28 mouse cellular contexts compared by ENCODE assay signal in genomic region chr7:6360477-6361060, GRCm38 (mm10). TPM values are rescaled to one million over a fixed set of nuclear protein-coding genes. Genes with fewer than 3 reads are reported as not detected.
DNase-seq lines count a peak whose midpoint lies in the region; ATAC-seq and TF ChIP-seq lines count a peak whose summit lies in the region.
"Had no signal": no experiment of that assay in that cellular context is flagged by ENCODE, and none has a peak within 500 bp of the region (broad histone marks: within the 10 kb centered on the region; RNA-seq: fewer than 3 reads in every experiment).

No protein-coding gene starts in this region.

- H3K4me2 ChIP-seq in liver, embryonic 16.5 days (ENCODE audit: low read depth, low read length), result no peak overlapping the region
- no peak overlapping the region for H3K4me2 ChIP-seq in lung, postnatal 0 days (replicated peaks; ENCODE audit: low read depth, low read length)
- H3K4me2 ChIP-seq: embryonic facial prominence, embryonic 12.5 days; hindbrain, embryonic 15.5 days; limb, embryonic 13.5 days; lung, embryonic 14.5 days had no signal

- no peak for TF ChIP-seq CTCF in left cerebral cortex, adult 2 months (IDR thresholded peaks at IDR 0.05)
- no peak for TF ChIP-seq CTCF in lung, postnatal 0 days (IDR thresholded peaks at IDR 0.05)

- intact Hi-C loops in left cerebral cortex, adult 2 months (cut with DNase I), result loop anchor here (2.0 to 10.0 kb wide), 6 partner anchors 188 to 937 kb away; partner anchors contain the start of genes Zfp444 and Zim1

- H3K9ac ChIP-seq in liver, embryonic 16.5 days (ENCODE audit: low read depth, low read length), result no peak overlapping the region
- no peak overlapping the region for H3K9ac ChIP-seq in lung, postnatal 0 days (replicated peaks; ENCODE audit: low read depth)
- H3K9ac ChIP-seq: embryonic facial prominence, embryonic 12.5 days; hindbrain, embryonic 15.5 days; limb, embryonic 13.5 days; lung, embryonic 14.5 days; neural tube, embryonic 13.5 days had no signal

- ATAC-seq in liver, embryonic 16.5 days (ENCODE audit: low read depth), result peak; percentile 2; the same call in 1 of the 2 replicates
- no peak for ATAC-seq in lung, postnatal 0 days
- ATAC-seq: forebrain, embryonic 14.5 days; midbrain, embryonic 16.5 days had no signal

- peaks cover 37% of the 10 kb centered on the region for H3K4me1 ChIP-seq in liver, embryonic 16.5 days (ENCODE audit: control insufficient read depth, low read depth, low read length)
- H3K4me1 ChIP-seq in lung, postnatal 0 days (ENCODE audit: insufficient read depth, low read depth, low read length), result peaks cover 7% of the 10 kb centered on the region; the same call in 1 of the 2 replicates

- no peak for TF ChIP-seq EP300 in lung, postnatal 0 days (IDR thresholded peaks at IDR 0.05)

- H3K27ac ChIP-seq in liver, embryonic 16.5 days (ENCODE audit: low read length), result no peak overlapping the region
- no peak overlapping the region for H3K27ac ChIP-seq in left cerebral cortex, adult 2 months
- no peak overlapping the region for H3K27ac ChIP-seq in lung, postnatal 0 days (ENCODE audit: low read length)
- H3K27ac ChIP-seq: embryonic facial prominence, embryonic 12.5 days; heart, embryonic 10.5 days; kidney, postnatal 0 days; limb, embryonic 13.5 days had no signal

- no peaks in the 10 kb centered on the region for H3K36me3 ChIP-seq in liver, embryonic 16.5 days (ENCODE audit: control insufficient read depth, insufficient read depth)
- no peaks in the 10 kb centered on the region for H3K36me3 ChIP-seq in lung, postnatal 0 days (ENCODE audit: insufficient read depth, low read length)
- H3K36me3 ChIP-seq: embryonic facial prominence, embryonic 12.5 days; heart, embryonic 10.5 days; hindbrain, embryonic 15.5 days; limb, embryonic 13.5 days; neural tube, embryonic 13.5 days had no signal

- no peaks in the 10 kb centered on the region for H3K9me3 ChIP-seq in liver, embryonic 16.5 days (replicated peaks; ENCODE audit: control insufficient read depth, low read length)
- no peaks in the 10 kb centered on the region for H3K9me3 ChIP-seq in lung, postnatal 0 days (ENCODE audit: low read length)
- H3K9me3 ChIP-seq: embryonic facial prominence, embryonic 12.5 days; heart, embryonic 10.5 days; hindbrain, embryonic 15.5 days; limb, embryonic 13.5 days; neural tube, embryonic 13.5 days had no signal

- no peak overlapping the region for H3K4me3 ChIP-seq in liver, embryonic 16.5 days (ENCODE audit: low read depth, low read length)
- no peak overlapping the region for H3K4me3 ChIP-seq in left cerebral cortex, adult 2 months
- no peak overlapping the region for H3K4me3 ChIP-seq in lung, postnatal 0 days (ENCODE audit: low read depth, low read length)
- H3K4me3 ChIP-seq: embryonic facial prominence, embryonic 12.5 days; heart, embryonic 10.5 days; limb, embryonic 13.5 days; neural tube, embryonic 13.5 days had no signal

- WGBS in liver, embryonic 16.5 days (ENCODE audit: insufficient replicate concordance), result 7% methylated on average over 9 of the region's 9 CpGs
- WGBS in lung, postnatal 0 days, result 20% methylated on average over 9 of the region's 9 CpGs

- peak; percentile 54 for DNase-seq in cerebellum, adult 9-11 months
- no peak for DNase-seq in cerebellum, postnatal 36 days
- DNase-seq in A20 (ENCODE audit: low read depth, low spot score) (peak; percentile 15), liver (peak; percentile 74)
- no peak for DNase-seq in left cerebral cortex, adult 2 months (ENCODE audit: extremely low spot score in 1 of 2, low spot score in 2 of 2)
- DNase-seq in lung, postnatal 36 days, result no peak
- DNase-seq in lung, postnatal 0 days (ENCODE audit: low spot score), result no peak
- DNase-seq: adrenal gland, postnatal 14 days; cerebellum, adult 18-20 months; kidney, adult 2 months; lung, embryonic 14.5 days; lung, postnatal 4 days; retina, postnatal 1 day; right cerebral cortex, postnatal 4 days; thymus, postnatal 25 days had no signal

- no peaks in the 10 kb centered on the region for H3K27me3 ChIP-seq in liver, embryonic 16.5 days (ENCODE audit: control insufficient read depth, insufficient read depth, low read depth, low read length)
- no peaks in the 10 kb centered on the region for H3K27me3 ChIP-seq in lung, postnatal 0 days (replicated peaks; ENCODE audit: insufficient read depth, low read length)
- H3K27me3 ChIP-seq: embryonic facial prominence, embryonic 12.5 days; hindbrain, embryonic 15.5 days; limb, embryonic 13.5 days; neural tube, embryonic 13.5 days had no signal

RNA-seq across cellular contexts. Expression of gene Zfp78, which starts 2.5 kb away (rescaled TPM):
- 0.84 TPM in 2 replicates for polyA plus RNA-seq in liver, embryonic 16.5 days (2015; fragmentation: Nextera tagmentation; extraction: Ambion mirVana)
- 1 to 10 TPM; 4.5 to 4.7 TPM for total RNA-seq in left cerebral cortex, adult 2 months (2021)
- 1.6 and 2.5 TPM in 2 replicates for polyA plus RNA-seq in lung, postnatal 0 days (2015; fragmentation: Nextera tagmentation; extraction: Ambion mirVana)

RNA-seq across cellular contexts. Expression of gene Gm3854, which starts 17.0 kb away (rescaled TPM):
- polyA plus RNA-seq in liver, embryonic 16.5 days (2015; fragmentation: Nextera tagmentation; extraction: Ambion mirVana), result 0.11 and 0.13 TPM in 2 replicates
- total RNA-seq in left cerebral cortex, adult 2 months (2021), result 1 to 10 TPM; 6.0 to 6.8 TPM
- 0.18 and 0.21 TPM in 2 replicates for polyA plus RNA-seq in lung, postnatal 0 days (2015; fragmentation: Nextera tagmentation; extraction: Ambion mirVana)

RNA-seq across cellular contexts. Expression of gene Zfp28, which starts 22.5 kb away (rescaled TPM):
- 1.2 and 1.3 TPM in 2 replicates for polyA plus RNA-seq in liver, embryonic 16.5 days (2015; fragmentation: Nextera tagmentation; extraction: Ambion mirVana)
- total RNA-seq in left cerebral cortex, adult 2 months (2021), result 1 to 10 TPM; 5.2 to 7.4 TPM
- 5.0 and 5.3 TPM in 2 replicates for polyA plus RNA-seq in lung, postnatal 0 days (2015; fragmentation: Nextera tagmentation; extraction: Ambion mirVana)

RNA-seq across cellular contexts. Expression of gene Zfp583, which starts 29.5 kb away (rescaled TPM):
- polyA plus RNA-seq in liver, embryonic 16.5 days (2015; fragmentation: Nextera tagmentation; extraction: Ambion mirVana), result 0.45 and 0.89 TPM in 2 replicates
- 10 to 100 TPM; 11.6 to 13.8 TPM for total RNA-seq in left cerebral cortex, adult 2 months (2021)
- polyA plus RNA-seq in lung, postnatal 0 days (2015; fragmentation: Nextera tagmentation; extraction: Ambion mirVana), result 2.8 and 4.0 TPM in 2 replicates

RNA-seq across cellular contexts. Expression of gene Smim17, which starts 37.9 kb away (rescaled TPM):
- not detected in 2 replicates for polyA plus RNA-seq in liver, embryonic 16.5 days (2015; fragmentation: Nextera tagmentation; extraction: Ambion mirVana)
- 10 to 100 TPM; 15.4 to 17.0 TPM for total RNA-seq in left cerebral cortex, adult 2 months (2021)
- not detected in 2 replicates for polyA plus RNA-seq in lung, postnatal 0 days (2015; fragmentation: Nextera tagmentation; extraction: Ambion mirVana)
- total RNA-seq: hematopoietic stem cell, adult 5-6 weeks had no signal
- polyA plus RNA-seq: gonadal fat pad, adult 2 months; kidney, postnatal 0 days; myocyte; stomach, embryonic 14.5 days had no signal

Comparison
In these comparisons a context has a peak if more than half of its experiments do, and no peak if none do; other contexts are left out.
1. DNase-seq: peak in cerebellum, adult 9-11 months (single experiment), A20 (single experiment) and liver (single experiment); none in cerebellum, postnatal 36 days (0 of 2), left cerebral cortex, adult 2 months (0 of 2), lung, postnatal 36 days (single experiment) and lung, postnatal 0 days (single experiment).